Mouse (Mus musculus): ENCODE data around the gene Rbpj.

The Rbpj gene

GRCm38 (mm10) chr5:53551910-53552309 is 86.0 kb downstream of the Rbpj start:
- no peak for DNase-seq (ENCODE audit: low spot score)

GRCm38 (mm10) chr5:53553281-53553680 is 87.3 kb downstream of the Rbpj start:
- DNase-seq (ENCODE audit: low spot score), result no peak

DNA sequence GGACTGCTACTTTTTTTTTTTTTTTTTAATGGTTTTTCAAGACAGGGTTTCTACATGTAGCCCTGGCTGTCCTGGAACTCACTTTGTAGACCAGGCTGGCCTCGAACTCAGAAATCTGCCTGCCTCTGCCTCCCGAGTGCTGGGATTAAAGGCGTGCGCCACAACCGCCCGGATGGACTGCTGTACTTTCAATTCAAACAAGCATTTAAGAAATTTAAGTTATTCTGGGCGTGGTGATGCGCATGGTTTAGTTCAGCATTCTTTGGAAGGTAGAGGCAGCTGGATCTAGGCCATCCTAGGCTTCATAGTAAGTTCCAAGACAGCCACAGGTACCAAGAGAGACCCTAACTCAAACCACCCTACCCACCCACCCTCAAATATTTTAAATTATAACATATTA is 88.2 kb downstream of the Rbpj start:
- DNase-seq (ENCODE audit: low spot score), result no peak

- DNase-seq (ENCODE audit: low spot score), result no peak
Observed at GRCm38 (mm10) chr5:53554926-53555325, 89.0 kb downstream of the Rbpj start.

- DNase-seq (ENCODE audit: low spot score), result no peak
Observed at GRCm38 (mm10) chr5:53555474-53555873, 89.5 kb downstream of the Rbpj start.

DNA sequence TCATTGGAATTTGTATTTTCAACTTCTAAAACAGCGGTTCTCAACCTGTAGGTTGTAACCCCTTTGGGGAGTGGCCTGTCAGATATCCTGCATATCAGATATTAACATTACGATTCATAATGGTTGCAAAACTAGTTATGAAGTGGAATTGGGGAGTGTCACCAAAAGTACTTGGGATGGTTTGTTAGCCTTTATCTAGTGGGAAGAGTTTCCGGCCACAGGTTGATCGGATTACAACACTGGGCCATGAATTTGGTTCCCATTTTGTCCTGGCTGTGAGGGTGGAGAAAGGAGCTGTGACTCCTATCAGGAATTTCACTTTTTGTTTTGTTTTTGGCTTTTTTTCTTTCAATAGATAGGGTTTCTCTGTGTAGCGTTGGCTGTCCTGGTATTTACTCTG is 90.0 kb downstream of the Rbpj start:
- no peak for DNase-seq (ENCODE audit: low spot score)

DNA sequence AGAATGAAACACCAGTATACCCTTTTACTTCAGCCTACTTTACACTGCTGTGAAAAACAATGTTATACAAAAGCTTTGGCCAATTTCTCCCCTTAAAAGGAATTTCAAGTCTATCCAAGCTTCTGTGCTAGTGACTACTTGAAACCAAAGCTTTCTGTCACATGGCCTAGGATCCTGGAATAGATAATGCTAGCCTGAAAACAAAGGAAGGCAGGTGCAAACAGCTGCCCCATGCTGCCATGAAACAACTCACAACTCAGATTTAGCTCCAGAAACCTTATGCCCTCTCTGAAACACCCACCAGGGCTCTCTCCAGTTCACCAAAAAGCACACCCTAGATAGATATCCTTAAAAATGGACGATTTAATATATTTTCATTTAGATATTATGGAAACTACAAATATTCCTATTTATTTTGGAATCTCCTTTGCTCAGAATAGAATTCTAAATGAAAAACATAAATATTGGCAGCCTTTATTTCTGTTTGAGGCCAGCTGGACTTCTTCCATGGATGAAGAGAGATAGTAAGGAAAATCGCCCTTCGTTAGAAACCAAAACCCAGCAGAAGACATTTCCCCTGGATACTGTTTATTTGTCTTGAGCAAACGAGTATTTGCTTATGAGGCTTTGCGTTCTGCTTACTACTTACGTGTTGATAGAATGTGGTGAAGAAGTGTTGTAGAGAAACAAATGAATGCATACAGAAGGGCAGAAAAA is 91.8 kb downstream of the Rbpj start:
- no peak for DNase-seq (ENCODE audit: low spot score)

DNA sequence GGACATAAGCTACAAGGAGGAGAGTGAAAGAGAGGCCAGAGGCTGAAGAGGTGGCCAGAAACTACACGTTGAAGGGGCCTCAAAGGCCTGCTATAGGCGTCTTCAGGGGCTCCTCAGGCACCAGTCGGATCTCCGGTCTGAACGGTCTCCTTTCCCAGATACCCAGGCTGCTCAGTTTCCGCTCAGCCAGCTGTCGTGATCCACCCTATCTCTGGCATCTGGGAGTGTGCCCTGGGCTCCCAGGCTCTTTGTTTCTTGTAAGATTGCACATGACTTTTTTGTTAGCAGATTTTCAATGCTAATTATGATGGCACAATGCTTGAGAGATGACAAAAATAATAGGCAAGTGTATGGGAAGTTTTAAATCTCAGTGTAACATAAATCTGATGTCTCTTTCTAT is 95.2 kb downstream of the Rbpj start:
- DNase-seq (ENCODE audit: low spot score), result no peak

DNA sequence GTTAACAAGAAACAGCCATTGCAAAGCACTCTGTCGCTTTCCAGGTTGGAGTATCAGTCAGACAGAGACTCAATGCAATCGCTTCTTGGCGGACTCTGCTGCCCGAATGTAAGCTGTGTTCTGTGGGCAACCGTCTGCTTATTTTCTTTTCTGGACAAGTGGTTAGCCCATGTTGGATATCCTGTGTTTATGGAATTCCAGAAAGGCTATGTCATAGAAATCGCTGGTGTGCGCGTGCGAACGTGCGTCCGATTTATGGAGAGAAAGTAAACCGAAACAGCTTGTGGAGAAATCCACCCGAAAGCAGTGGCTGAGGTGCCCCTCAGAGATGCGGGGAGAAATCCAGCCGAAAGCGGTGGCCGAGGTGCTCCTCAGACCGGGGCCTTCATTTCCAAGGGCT is 98.4 kb downstream of the Rbpj start:
- no peak for DNase-seq (ENCODE audit: low spot score)

- DNase-seq (ENCODE audit: low spot score), result no peak
Observed at GRCm38 (mm10) chr5:53565213-53565794, 99.4 kb downstream of the Rbpj start.

- no peak for DNase-seq (ENCODE audit: low spot score)
Observed at GRCm38 (mm10) chr5:53566485-53567083, 100.6 kb downstream of the Rbpj start.

DNA sequence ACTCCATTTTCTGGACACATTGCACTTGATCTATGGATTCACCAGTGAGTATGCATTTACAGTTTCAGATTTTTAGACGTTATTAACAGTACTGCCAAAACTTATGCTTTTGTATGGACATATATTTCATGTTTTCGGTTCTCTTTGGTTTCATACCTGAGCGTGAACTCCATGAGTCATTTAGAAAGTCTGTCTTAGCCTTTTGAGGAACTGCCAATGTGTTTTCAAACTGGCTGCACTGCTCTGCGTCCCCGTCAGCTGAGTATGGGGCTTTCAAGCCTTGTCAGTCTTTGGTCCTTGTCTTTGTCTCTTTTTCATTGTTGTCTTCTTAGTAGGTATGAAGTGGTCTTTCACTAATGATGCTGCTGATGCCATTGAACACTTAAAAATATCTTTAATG is 106.5 kb downstream of the Rbpj start:
- no peak for DNase-seq (ENCODE audit: low spot score)

- no peak for DNase-seq (ENCODE audit: low spot score)
Observed at GRCm38 (mm10) chr5:53574883-53575442, 109.0 kb downstream of the Rbpj start.

- DNase-seq (ENCODE audit: low spot score), result no peak
Observed at GRCm38 (mm10) chr5:53577272-53577889, 111.4 kb downstream of the Rbpj start.

DNA sequence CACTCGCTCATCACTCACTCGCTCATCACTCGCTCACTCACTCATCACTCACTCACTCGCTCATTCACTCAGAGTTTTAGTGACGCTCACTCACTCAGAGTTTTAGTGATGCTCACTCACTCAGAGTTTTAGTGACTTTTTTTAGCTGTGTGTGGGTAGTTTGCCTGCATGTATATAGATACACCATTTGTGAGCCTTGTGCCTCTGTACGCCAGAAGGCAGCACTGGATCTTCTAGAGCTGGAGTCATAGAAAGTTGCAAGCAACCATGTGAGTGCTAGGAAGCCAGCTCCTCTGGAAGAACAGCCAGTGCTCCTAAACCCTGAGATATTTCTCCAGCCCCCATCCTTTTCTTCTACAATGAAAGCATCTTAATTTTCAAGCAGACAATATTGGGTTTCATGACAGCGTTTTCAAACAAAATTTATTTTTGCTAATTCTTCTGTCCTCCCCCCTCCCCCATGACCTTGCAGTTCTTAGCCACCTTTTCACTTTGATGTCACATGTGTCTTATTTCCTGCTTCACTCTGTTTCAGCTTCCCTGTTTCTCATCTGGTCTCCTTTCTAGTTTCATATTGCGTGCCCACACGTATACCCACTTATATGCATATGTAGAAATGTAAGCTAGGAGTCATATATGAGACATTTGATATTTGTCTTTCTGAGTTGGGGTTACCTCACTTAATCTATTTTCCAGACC is 118.3 kb downstream of the Rbpj start:
- no peak for DNase-seq (ENCODE audit: low spot score)

DNA sequence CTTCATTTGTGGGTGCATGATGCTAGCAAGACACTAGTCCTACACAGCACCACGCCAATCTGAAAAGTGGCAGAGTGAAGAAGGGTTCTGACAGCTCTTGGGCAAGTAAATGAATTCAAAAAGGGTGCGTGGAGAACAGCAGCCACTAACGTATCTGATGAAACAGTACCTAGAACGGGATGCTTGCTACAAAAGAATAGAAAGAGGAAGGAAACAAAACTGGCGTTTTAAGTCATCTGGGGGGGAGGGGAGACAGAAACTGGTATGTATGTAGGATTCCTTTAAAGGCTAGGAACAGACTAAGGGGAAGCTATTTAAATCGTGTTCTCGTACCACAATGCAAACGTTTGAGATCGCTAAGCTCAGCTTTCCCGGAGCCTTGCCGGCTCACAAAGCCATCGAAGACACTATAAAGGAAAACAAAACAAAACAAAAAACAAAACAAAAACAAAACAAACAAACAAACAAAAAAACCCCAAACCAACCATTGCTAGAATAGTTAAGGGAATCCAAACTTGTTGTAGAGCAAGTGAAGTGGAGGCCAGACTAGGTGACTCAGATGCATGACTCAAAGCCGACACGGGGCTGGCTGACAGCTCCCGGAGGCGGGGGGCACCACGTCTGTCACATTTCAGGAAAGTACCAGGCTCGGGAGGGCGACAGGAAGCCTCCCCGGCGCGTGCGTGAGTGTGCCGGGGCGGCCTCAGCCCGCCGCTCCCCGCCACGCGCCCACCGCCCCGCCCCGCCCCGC is 122.6 kb downstream of the Rbpj start:
- DNase-seq (ENCODE audit: low spot score), result no peak

DNA sequence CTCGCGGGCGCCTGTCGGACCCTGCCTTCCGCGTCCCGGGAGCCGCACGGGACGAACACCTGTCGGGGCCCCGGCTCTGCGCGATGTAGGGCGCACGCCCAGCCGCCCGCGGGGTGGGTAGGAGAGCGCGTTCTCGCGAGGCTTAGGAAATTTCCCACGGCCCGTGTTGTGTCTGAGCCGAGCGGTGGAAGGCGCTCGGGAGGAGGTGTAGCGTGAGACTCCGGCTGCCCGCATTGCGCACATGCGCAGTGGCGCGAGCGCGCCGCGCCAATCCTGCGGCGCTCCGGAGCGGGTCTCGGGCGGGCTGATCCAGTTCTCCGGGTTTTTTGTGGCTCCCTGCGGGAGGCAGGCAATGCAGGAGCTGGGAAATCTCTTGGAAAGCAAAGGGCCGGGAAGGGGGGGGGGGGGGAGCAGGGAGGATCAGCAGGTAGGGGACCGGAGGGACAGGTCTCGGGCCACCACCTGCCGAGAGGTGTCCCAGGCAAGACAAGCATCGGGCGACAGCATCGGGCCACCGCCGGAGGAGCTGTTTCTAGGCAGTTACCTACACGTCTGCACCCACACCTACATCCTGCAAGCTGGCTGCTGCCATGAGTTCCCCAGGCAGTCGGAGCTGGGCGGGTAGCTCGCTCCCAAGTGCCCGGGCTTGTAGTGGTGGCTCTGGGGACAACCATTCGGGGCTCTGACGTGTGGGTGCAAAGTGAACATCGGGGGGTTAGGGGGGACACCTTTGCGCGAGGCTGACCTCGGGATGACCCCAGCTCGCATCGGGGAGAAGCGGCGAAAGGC is 123.4 kb downstream of the Rbpj start:
- peak; percentile 95 for DNase-seq (ENCODE audit: low spot score)

- DNase-seq (ENCODE audit: low spot score), result peak; percentile 95
Observed at GRCm38 (mm10) chr5:53590179-53590765, 124.3 kb downstream of the Rbpj start.

DNA sequence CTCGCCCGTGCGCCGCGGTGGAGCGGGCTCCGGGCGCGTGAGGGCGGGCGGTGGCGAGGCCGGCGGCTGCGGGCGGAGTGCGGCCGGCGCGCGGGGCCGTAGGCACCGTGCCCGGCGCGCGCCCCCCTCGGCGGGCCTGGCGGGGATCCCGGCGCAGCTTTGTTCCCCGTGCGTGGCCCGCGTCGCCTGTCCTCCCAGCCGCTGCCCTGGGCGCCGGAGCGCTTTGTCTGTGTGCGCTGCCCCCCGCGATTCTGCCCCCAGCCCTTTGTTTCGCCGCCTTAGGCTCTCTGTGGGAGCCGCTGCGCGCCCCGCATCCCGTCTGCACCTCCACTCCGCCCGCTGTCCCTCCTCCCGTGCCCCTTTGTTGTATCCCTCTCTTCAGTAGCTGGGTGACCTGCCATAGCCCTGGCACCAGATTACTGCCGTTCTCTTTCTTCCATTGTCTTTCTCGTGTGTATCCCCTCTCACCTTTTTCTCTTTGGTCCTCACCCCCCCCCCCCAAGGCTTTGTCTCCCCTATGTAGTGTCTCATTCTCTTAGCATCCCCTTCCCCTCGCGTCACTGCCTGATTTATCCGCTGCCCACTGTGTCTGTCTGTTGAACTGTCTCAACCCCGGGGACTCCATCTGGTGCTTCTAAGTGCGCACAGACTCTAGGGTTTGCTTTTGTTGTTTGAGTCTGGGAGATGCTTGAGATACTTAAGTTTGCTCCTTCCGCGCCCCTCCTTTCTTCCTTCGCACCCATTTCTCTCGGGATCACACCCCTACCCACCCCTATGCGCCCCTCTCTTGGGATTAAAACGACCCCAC is 125.1 kb downstream of the Rbpj start:
- DNase-seq (ENCODE audit: low spot score), result peak; percentile 18

All from ovary, postnatal 14 days (tissue).